Mouse (Mus musculus) kidney, adult 2 months (tissue): Measurements from ENCODE around the gene Slc24a4.

Experiments
- CTCF ChIP-seq: fragments of 200-500 bp; conservative IDR thresholded peaks from 2 replicates; pipeline ENCODE4 v1.5.1; 2011; ENCODE audit warnings: low read depth, mild to moderate bottlenecking, control low read depth, low read length, moderate library complexity, mixed read lengths; ENCODE audit not compliant: insufficient read depth, insufficient read length
- POLR2A ChIP-seq: fragments of 200-500 bp; IDR thresholded peaks from one replicate; pipeline ENCODE4 v1.6.1; 2011; ENCODE audit warnings: low read depth, low read length, control low read depth

DNA sequence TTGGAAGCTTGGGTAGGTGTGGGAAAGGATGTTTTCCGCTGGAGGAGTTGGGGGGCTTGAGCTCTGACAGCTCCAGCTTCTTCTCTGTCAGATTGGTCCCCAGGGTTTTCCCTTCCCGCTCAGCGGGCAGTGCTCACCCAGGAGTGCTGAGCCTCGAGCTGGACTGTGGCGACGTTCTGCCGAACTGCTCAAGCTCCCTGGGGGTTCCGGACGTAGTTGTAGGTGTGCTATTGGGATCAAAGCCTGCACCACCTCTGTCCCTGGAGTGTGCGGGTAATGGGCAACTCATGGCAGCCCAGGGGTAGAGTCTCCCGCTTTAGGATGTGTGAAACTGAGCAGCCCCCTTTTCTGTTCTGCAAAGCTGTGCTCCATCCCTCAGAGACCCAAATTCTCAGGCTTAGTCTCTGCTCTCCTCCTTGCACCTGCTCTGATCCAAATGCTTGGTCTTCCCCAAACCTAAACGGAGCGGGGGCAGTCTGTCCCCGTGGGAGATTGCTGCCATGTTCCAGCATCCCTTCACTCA is 1.0 kb downstream of the Slc24a4 start:
- TF ChIP-seq CTCF (no peak), POLR2A (no peak)
